Mouse (Mus musculus): ENCODE measurements around the gene Psmd4.
"Not testable (repeated sequence)": the region's sequence is repeated elsewhere in the genome, so short reads cannot be mapped to it uniquely, and the experiment has no call there.

The Psmd4 gene

DNA sequence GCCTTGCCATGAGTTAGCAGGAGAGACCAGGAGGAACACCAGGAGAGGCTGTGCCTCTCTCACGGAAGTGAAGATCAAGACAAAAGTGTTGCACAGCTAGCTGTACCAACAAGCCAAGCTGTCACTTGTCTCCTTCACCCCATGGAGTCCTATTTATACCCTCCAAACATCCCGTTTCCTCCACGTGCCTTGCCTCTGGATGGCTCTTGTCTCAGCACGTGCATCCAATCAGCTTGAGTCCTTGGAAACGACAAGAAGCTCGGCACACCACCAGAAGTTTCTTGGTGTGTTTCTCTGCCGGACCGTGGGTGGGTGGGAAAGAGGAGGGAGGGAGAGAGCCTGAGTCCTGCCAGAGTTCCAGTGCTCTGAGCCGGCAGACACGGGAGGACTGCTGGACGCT is 17.9 kb downstream of the Psmd4 start:
- peak; percentile 37 for DNase-seq (ENCODE audit: low spot score)

DNA sequence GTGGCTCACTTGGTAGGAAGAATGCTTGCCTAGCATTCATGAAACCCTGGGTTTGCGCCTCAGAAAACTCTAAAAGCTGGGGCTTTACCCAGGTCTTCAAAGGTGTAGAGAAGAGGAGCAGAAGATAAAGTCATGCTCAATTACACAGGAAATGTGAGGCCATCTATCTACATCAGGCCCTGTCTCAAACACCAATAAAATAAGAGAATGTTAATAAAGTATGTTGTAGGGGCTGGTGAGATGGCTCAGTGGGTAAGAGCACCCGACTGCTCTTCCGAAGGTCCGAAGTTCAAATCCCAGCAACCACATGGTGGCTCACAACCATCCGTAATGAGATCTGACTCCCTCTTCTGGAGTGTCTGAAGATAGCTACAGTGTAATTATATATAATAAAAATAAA is 21.5 kb downstream of the Psmd4 start:
- DNase-seq (ENCODE audit: low spot score), result not testable (repeated sequence)

DNA sequence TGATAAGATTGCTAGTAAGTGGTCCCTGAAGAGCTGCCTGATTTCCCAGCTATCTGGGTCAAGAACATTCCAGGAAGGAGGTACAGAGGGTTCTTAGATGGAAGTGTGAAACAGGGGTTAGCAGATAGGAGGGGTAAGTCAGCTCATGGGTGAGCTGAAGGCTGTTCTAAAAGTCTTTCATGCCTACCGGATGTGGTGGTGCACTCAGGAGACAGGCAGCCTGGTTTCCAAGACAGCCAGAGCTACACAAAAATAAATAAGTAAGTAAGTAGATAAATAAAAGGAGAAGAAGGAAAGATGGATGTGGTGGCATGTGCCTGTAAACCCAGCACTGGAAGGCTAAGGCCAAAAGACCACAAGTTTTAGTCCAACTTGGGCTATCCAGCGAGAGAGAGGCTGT is 23.7 kb downstream of the Psmd4 start:
- DNase-seq (ENCODE audit: low spot score), result no peak

DNA sequence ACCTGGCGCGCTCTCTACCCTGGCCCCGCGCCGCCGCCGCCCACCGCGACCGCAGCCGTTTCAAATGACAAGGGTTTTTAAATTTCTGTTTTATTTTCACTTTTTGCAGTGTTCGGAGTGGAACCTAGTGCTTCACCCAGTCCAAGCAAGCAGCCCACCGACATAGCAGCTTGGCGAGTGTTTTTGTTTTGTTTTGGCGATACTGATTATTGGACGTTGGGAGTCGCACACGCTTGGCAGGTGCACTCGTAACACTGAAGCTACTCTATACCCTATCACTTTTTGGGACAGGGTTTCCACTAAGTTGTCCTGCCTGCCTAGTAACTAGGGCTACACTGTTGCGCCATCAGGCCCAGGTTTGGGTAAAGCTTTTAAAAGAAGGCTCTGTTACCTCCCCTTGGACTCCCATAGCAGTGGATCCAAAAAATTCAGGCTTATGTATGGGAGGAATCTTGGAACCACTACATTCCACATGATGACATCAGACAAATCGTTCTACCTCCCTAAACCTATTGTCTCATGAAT is 25.8 kb downstream of the Psmd4 start:
- no peak for DNase-seq (ENCODE audit: low spot score)

DNA sequence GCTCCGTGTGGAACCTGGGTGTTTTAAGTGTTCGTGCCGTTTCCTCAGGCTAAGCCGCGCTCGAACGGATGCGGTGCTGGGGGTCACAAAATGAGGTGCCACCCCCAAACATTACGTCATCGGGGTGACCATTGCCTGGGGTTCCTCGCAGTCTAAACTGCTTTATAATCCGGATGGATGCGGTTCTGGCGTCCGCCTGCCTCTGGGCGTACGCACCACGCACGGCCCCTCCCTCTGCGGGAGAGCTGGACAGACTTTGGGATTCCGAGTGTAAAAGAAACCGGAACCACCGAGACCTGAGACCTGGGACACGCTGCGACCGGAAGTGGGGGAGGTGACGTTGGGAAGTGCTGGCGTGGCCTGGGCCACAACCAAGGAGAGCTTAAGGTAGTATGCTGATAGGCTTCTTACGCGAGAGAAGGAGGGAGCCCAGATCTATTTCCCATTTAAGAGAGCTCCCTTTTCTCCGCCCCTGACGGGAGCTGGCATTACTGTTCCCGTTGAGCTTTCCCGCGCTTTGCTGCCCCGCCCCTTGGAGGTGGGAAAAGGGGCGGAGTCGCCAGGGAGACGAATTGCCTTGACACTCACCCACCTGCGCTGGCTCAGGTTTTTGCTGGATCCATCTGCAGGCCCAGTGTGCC is 26.4 kb downstream of the Psmd4 start:
- DNase-seq (ENCODE audit: low spot score), result peak; percentile 93

DNA sequence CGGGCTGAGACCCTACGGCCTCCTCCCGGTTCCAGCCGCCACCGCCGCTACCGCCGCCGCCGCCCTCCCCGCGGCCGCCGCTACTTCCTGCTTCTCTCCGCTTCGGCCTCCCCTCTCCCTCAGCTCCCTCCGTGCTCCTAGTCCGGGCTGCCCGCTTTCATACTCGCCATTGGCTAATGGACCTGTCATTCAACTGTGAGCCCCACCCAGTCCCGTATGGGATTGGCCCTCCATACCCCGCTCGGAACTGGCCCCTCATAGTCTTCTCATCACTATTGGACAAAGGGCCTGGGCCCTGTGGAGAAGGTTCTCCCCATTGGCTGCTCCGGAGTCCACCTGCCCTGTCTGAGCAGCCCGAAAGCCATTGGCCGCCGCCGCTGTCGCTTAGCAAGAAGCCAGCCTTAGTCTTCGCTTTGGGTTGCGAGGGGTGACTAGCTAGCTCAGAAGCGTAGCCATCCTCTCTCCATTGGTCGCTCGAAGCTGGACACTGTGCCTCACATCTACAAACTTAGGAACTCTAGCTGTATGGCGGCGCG is 27.0 kb downstream of the Psmd4 start, which contains the start of gene Zfp687:
Gene Zfp687 (minus strand): TSS at position 112 of the 536 bp plus-strand sequence.
- DNase-seq (ENCODE audit: low spot score), result peak; percentile 97

DNA sequence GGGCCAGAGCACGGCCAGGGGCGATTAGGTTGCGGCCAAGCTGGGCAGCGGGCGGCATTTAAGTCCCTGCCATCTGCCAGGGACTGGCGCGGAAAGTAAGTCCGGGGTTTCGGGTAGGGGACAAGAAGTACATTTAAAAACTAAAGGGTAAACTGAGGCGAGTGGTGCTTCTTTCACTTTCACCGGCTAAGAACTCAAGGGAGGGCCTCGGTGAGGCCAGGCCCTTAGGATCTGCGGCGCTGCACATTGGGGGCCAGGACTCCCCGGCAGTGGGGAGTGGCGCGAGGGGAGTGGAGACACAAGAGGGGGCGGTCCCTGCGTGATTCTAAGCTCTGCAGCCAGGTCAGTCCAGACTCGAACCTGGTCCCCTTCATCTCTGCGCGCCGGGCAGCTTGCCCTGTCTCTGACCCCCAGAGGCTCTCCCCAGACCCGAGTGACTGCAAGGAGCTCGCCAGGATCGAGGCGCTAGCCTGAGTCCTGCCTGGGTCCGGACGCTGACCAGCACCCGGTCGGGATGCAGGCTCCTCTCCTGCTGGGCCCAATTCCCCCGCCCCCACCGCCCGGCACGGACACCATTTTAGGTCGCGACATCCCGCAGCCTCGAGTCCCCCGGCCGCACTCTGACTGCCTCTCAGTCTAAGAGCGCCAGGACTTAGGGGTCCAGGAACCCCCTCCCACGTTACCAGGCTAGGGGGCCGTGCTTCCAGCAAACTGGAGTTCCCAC is 27.8 kb downstream of the Psmd4 start:
- peak; percentile 58 for DNase-seq (ENCODE audit: low spot score)

DNA sequence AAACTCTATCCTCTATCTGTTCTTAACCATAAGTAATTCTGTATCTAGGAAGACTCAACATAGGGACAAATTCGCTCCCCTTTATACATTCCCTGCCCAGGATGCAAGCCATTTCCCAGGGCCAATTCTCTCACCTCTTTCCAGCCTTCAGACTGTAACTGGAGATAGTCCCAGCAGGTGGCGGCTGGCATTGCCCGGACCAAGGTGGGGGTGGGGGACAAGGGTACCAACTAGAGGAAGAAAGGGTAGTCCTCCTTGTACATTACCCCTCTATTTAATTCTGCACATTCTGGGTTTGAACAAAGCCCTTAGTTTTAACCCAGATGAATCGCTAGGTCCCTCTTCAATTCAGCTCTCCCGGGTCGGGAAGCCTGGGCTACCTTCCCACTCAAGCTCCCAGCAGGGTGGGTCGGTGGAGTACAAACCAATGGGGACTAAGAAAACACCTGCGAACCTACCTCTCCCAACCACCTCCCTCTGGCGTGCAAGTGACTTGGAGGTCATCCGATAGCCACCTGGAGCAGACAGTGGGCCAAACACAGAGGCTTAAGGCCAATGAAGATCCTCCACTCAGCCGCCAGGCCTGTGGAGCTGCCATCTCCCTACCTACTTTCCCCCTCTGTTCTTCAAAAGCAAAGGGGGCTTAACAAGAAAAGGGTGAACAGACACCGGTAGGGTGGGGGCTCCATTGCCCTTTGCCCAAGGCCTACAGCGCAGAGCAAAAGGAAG is 28.6 kb downstream of the Psmd4 start:
- DNase-seq (ENCODE audit: low spot score), result no peak

DNA sequence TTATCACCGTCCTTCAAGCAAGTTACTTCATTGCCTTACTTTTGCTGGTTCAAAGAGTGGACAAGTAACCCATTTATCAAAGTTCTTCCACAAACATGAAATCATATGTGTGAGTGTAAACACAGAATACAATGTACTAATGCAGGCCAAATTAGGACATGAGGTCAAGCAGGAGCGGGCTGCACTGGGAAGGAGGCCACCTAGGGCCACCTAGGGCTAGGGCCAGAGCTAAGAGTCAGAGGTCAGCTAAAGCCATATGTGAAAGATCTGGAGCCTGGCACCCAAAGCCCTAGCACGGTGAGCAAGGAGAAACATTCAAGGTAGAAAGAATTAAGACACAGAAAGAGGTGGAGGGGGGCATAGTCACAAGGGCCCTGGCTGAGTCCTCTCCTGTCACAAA is 29.4 kb downstream of the Psmd4 start:
- no peak for DNase-seq (ENCODE audit: low spot score)

DNA sequence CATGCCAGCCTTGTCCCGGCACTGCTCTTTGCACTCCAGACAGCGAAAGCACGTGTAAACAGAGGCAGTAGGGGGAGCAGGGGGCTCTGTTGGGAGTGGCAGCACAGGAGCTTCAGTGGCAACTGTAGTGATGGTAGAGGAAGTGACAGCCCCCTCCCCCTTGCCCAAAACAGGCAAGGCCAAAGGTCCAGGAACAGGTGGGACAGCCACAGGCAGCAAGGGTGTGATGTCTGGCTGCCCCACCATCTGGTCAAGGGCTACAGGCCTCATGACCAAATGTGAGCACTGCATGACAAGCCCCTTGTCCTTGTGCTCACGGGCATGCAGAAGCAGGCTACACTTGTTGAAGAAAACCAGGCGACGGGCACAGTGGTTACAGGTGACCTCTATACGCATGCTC is 32.0 kb downstream of the Psmd4 start:
- DNase-seq (ENCODE audit: low spot score), result no peak

DNA sequence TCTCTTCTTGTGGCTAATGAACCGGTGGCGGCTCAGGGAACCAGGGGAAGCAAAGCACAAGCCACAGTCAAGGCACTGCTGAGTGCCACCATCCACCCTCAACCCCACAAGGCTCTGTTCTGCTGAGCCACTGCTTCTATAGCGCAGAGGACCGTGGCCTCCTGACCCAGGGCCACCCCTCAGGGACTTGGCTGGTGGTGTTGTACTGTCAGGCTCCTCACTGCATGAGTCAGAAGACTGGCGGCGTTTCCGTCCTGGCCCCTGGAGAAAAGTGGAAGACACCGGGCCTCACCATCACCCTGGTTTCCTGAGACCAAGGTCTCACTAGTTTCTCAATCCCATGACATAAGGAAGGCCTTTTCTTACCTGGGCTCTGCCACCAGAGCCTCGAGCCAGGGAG is 34.7 kb downstream of the Psmd4 start:
- DNase-seq (ENCODE audit: low spot score), result no peak

DNA sequence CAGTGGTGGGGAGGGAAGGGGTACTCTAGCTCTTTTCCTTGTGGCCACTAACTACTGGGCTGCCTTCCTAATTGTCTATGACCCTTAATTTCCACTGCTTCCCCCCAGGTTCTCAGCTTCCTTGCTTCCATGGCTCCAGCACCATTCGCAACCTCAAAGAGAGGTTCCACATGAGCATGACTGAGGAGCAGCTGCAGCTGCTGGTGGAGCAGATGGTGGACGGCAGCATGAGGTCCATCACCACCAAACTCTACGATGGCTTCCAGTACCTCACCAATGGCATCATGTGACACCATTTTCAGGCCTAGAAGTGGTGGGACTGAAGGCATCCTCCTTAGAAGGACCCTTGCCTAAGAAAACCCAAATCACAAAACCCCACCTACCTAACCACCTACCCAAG is 36.8 kb downstream of the Psmd4 start:
- DNase-seq (ENCODE audit: low spot score), result no peak

DNA sequence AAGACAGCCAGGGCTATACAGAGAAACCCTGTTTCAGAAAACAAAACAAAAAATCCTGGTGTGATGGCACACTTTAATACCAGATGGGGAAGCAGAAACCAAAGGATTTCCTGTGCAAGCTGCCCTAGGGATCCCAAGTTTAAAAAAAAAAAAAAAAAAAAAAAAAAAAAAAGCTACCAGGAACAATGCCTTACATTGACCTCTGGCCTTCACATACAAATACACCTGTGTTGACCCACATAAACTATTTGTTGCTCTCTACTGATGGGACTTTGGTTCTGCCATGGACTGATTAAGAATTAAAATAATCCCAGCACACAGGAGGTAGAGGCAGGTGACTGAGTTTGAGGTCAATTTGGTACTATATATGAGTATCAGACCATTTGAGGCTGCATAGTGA is 39.1 kb downstream of the Psmd4 start:
- no peak for DNase-seq (ENCODE audit: low spot score)

DNA sequence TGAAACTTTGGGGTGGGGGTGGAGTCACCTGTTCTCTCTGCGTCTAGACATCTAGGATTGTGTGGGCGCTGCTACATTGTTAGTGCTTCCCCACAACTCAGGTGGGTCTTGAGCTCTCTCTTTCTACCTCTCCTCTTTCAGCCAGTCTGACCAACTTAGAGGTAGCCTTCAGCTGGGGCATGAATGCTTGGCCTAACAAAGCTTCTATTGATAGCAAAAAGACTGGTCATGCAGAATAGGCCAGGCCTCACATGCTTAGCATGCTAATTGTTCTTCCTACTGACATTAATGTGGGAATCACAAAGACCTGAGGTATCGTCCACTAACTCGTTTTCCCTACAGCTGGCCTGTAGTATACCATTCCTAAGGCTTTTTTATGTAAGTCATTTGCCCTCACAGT is 39.8 kb downstream of the Psmd4 start:
- no peak for DNase-seq (ENCODE audit: low spot score)

DNA sequence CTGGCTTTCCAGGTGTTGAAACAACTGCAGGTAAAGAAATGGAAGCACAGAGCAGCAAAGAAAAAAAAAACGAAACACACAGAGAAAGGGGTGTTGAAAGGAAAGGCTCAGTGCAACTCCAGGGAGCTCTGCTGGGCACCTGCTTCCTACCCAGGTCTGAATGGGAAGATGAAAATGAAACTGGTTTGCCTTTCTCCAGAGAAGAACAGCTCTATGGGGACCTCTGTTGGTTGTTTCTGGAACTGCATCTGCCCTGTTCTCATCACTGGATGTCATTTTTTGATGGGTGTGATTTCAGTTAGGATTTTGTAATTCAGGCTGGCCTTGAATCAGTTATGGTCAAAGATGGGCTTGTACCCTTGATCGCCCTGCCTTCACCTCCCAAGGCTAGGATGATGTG is 45.5 kb downstream of the Psmd4 start:
- peak; percentile 44 for DNase-seq (ENCODE audit: low spot score)

DNA sequence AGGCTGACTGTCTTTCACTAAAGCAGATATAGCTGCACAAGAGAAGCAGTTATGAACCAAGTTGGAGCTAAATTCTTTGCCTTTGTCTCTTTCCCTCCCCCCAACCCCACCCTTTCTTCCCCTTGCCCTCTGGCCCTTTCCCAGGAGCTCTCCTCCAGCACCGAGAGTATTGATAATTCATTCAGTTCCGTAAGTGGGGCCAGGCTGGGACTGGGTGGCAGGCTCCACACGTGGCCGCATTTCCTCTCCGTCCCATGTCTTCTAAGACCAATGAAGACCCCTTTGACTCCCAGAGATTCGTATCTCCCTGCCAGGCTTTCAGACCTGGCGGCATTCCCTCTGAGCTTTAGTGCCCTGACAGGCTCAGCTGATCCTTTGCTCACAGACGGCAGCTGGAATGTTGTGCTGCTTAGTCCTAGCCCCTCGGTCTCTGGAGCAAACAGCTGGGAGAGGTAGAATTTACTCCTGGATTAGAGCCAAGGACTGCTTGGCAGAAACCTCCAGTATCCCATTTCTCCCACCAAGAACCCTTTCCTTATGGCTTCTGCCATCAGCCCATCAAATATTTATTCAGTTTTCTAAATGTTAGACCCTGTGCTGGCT is 53.2 kb downstream of the Psmd4 start:
- no peak for DNase-seq (ENCODE audit: low spot score)

DNA sequence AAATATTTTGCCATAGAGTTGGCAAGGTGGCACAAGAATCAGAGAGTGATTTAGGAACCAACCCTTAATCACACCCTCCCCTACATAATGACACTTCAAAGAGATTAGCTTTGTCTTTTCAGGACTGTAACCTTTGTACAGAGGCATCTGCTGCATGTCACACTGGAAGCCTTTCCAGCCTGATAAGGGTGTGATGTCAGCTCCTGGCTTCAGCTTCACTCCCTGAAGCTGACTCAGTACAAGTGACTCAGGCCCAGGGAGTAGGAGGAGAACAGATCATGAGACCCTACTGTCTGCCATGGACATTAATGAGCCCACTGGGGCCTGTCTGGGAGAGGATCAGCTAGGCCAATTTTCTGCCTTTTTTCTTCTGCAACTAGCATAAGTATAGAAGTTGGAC is 54.8 kb downstream of the Psmd4 start:
- DNase-seq (ENCODE audit: low spot score), result peak; percentile 38

DNA sequence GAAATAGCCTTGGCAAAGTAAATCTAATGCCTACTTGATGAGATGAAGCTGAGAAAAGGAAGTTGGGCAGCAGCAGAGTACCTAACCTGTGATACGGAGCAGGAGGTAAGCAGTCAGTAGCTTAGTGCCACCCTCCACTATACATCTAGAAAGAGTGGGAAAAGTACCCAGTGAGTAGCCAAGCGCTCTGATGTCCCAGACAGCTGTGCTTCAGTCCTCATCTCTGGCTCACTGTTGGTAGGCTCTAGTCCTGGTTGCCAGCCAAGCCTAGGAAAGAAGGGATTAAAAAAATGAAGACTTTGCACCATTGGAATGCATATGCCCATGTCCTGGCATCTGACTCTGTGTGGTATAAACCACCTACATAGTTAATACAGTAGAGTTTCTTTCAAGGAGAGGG is 56.9 kb downstream of the Psmd4 start:
- DNase-seq (ENCODE audit: low spot score), result no peak

DNA sequence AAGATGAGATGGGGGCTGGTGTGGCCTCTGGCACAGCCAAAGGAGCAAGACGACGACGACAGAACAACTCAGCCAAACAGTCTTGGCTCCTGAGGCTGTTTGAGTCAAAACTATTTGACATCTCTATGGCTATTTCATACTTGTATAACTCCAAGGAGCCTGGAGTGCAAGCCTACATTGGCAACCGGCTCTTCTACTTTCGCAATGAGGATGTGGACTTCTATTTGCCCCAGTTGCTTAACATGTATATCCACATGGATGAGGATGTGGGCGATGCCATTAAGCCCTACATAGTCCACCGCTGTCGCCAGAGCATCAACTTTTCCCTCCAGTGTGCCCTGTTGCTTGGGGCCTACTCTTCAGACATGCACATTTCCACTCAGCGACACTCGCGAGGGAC is 58.1 kb downstream of the Psmd4 start:
- no peak for DNase-seq (ENCODE audit: low spot score)
